Mouse (Mus musculus) liver, adult 2 months (tissue): ENCODE measurements at regions not wholly inside any gene's neighbourhood (a gene's known extent, or its start where the extent isn't known, plus 50 kb on each side); places are given as distances from the start of the nearest gene placed in this dataset.
A peak's percentile ranks its signal among the peaks of the same experiment; 100 is the strongest.

Experiments used
- DNase-seq: peaks from one replicate; pipeline ENCODE4 v3.0.0-alpha.2; 2011; ENCODE audit warnings: low read depth, low spot score; ENCODE audit errors: extremely low read depth
- H3K27ac ChIP-seq: fragments of 200-500 bp; replicated peaks from 2 replicates; pipeline ENCODE4 v1.5.1; 2012; ENCODE audit warnings: low read depth, mild to moderate bottlenecking, control low read depth, inconsistent platforms, low read length; ENCODE audit not compliant: insufficient read depth
- H3K27me3 ChIP-seq: fragments of 200-500 bp; 2 replicates; pipeline ENCODE4 v1.6.1; 2012; ENCODE audit warnings: mild to moderate bottlenecking, moderate library complexity, low read length, inconsistent platforms; ENCODE audit not compliant: control insufficient read depth, insufficient read depth
- H3K36me3 ChIP-seq: fragments of 200-500 bp; 2 replicates; pipeline ENCODE4 v1.6.1; 2012; ENCODE audit warnings: low read length, inconsistent platforms; ENCODE audit not compliant: control insufficient read depth, insufficient read depth
- H3K4me1 ChIP-seq: fragments of 200-500 bp; 2 replicates; pipeline ENCODE4 v1.6.1; 2011; ENCODE audit warnings: low read length; ENCODE audit not compliant: control insufficient read depth, insufficient read depth
- H3K4me3 ChIP-seq: fragments of 200-500 bp; 2 replicates; pipeline ENCODE4 v1.5.1; 2011; ENCODE audit warnings: low read depth, mild to moderate bottlenecking, control low read depth, low read length, moderate library complexity; ENCODE audit not compliant: insufficient read depth
- H3K79me2 ChIP-seq: fragments of 200-500 bp; 2 replicates; pipeline ENCODE4 v1.6.1; 2012; ENCODE audit warnings: inconsistent platforms, mild to moderate bottlenecking, low read length, moderate library complexity; ENCODE audit not compliant: control insufficient read depth, insufficient read depth
- H3K9ac ChIP-seq: fragments of 200-500 bp; 2 replicates; pipeline ENCODE4 v1.6.1; 2012; ENCODE audit warnings: low read depth, mild to moderate bottlenecking, control low read depth, inconsistent platforms, low read length
- CTCF ChIP-seq: fragments of 200-500 bp; IDR thresholded peaks from 2 replicates; pipeline ENCODE4 v1.5.1; 2011; ENCODE audit warnings: low read depth, low read length, control low read depth
- POLR2A ChIP-seq: fragments of 200-500 bp; IDR thresholded peaks from 2 replicates; pipeline ENCODE4 v1.6.1; 2011; ENCODE audit warnings: low read length, control low read depth; ENCODE audit not compliant: insufficient read depth; ENCODE audit errors: extremely low read depth
- WGBS: fragments of 180-500 bp; shearing (Covaris S2); methylation state at CpG from one replicate; pipeline ENCODE4 v1.1.7; 2018; 5-methylcytosine and 5-hydroxymethylcytosine counted together

DNA sequence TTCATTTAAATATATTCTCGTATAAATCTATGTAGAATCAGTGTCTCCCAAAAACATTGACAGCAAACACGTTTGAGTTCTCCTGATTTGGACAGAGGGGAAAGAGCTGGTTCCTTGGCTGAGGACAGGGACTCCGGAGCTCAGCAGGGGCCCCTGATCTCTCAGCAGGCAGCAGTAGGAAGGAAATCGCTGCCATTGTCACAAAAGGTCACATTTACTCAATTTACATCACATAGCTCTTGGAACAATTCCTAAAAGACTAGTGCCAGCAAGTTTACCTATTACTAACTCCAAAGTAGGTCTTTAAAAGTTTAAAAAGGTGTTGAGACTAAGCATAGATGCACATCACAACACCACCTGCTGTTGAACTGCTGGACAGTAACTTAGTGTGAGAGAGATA is 59.7 kb upstream of the Tcf21 start:
- Histone ChIP-seq H3K79me2 (no peaks in the 10 kb centered on the region), H3K4me3 (no peak overlapping the region), H3K27ac (no peak overlapping the region), H3K27me3 (no peaks in the 10 kb centered on the region), H3K36me3 (no peaks in the 10 kb centered on the region), H3K4me1 (no peaks in the 10 kb centered on the region), H3K9ac (no peak overlapping the region)
- TF ChIP-seq POLR2A (no peak), CTCF (no peak)
- no peak for DNase-seq
- WGBS: 30% methylated on average over 4 of the region's 4 CpGs

DNA sequence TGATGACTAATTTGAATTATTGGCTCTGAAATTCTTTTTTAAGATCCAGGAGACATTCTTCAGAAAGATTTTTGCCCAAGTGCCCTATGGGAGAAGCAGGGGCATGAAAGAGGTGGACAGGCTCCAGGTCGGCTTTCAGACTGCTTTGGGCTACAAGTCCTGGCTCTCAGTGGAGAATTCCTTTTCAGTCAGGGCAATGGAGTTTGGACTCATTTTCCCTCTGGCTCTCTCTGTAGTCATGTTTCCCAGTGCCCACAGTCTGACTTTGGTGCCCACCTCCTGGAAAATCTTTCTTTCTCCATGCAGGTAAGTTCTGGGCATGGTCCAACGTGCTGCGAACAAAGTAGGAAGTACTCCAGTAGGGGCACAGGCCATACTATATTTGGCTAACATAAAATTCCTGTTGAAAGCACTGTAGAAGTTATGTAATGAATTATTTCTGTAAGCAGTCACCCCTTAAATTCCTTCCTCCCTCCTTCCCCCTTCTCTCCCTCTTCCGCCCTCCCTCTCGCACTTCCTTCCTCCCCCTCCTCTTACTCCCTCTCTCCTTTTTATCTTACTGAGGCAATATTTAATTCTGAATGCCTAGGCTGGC is 57.7 kb upstream of the Tcf21 start:
- Histone ChIP-seq H3K36me3 (no peaks in the 10 kb centered on the region), H3K9ac (no peak overlapping the region), H3K4me1 (no peaks in the 10 kb centered on the region), H3K27ac (no peak overlapping the region), H3K27me3 (no peaks in the 10 kb centered on the region), H3K4me3 (no peak overlapping the region), H3K79me2 (no peaks in the 10 kb centered on the region)
- no peak for TF ChIP-seq POLR2A
- 74% methylated on average over 5 of the region's 5 CpGs for WGBS
- no peak for DNase-seq

DNA sequence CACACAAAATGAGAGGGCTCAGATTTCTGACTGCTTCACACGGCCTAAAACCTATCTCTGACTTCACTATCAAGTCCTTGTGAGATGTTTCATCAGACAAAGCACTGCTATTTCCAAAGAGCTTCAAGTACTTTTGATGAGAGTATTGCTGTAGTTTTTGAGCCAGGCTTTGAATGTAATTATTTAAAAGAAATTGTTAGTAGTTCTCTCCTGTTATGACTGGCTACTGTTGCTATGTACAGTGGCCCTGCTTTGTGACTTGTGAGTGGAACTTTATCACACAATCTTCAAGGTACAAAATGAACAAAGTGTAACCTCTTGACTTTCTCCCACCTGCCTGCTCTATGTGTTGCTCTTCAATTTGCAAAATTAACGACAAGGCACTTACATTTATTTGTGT is 57.1 kb upstream of the Tcf21 start:
- Histone ChIP-seq H3K27me3 (no peaks in the 10 kb centered on the region), H3K36me3 (no peaks in the 10 kb centered on the region), H3K4me1 (no peaks in the 10 kb centered on the region), H3K79me2 (no peaks in the 10 kb centered on the region), H3K9ac (no peak overlapping the region), H3K27ac (no peak overlapping the region), H3K4me3 (no peak overlapping the region)
- TF ChIP-seq CTCF (no peak), POLR2A (no peak)
- 57% methylated on average over 2 of the region's 2 CpGs for WGBS
- DNase-seq: no peak

DNA sequence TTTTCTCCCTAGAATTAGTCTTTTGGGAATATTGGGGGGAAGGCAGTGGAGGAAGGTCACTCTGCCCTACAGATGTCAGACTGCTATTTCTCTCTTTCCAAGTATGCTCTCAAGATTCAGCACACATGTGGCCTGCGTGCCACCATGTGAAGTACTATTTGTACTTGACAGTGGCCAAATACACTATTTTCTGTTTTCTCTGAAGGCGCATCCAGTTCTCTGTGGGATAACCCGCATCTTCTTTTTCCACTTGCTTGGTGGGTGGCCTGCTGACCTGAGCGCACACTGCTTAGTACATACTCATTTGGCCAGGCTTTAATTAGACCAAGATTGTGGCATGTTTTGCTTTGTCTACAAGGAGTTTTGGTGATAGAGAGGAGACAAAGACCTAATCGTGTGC is 55.7 kb upstream of the Tcf21 start:
- no peak overlapping the region for H3K9ac ChIP-seq
- peak; percentile 24 for DNase-seq
- H3K4me1 ChIP-seq: no peaks in the 10 kb centered on the region
- H3K27me3 ChIP-seq: no peaks in the 10 kb centered on the region
- H3K36me3 ChIP-seq: no peaks in the 10 kb centered on the region
- no peak for TF ChIP-seq CTCF
- TF ChIP-seq POLR2A: no peak
- peak overlapping the region; percentile 29; the same call in 1 of the 2 replicates for H3K27ac ChIP-seq
- no peaks in the 10 kb centered on the region for H3K79me2 ChIP-seq
- WGBS: 76% methylated on average over 5 of the region's 5 CpGs
- H3K4me3 ChIP-seq: no peak overlapping the region

DNA sequence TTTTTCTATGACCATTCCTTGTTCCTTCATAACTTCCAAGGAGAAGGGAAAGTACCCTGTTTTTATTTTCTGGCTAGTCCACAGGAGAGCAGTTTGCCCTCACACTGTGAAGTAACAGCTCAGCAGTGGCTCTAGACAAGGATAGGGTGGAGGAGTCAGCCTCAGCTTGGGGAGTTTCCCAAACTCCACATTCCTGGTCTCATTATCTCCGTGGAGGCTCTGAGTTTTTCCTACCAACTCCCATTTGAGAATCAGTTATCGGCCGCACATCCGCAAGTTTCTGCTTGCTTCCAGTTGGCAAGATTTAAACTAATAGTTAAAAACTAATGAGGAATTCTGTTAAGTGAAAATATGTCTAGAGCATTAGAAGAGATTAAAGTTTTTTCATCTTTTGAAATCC is 55.2 kb upstream of the Tcf21 start:
- Histone ChIP-seq H3K27ac (no peak overlapping the region), H3K4me3 (no peak overlapping the region), H3K27me3 (no peaks in the 10 kb centered on the region), H3K36me3 (no peaks in the 10 kb centered on the region), H3K9ac (no peak overlapping the region), H3K79me2 (no peaks in the 10 kb centered on the region), H3K4me1 (no peaks in the 10 kb centered on the region)
- DNase-seq: no peak
- TF ChIP-seq CTCF: no peak
- no peak for TF ChIP-seq POLR2A
- 69% methylated on average over 4 of the region's 4 CpGs for WGBS
